Mouse (Mus musculus) limb, embryonic 10.5 days (tissue): ENCODE measurements around the gene Ppp1r7. TPM values are rescaled to one million over a fixed set of nuclear protein-coding genes. Genes with fewer than 3 reads are reported as not detected.

Experiments used
- DNase-seq: peaks from one replicate; pipeline ENCODE4 v3.0.0-alpha.2; 2017; ENCODE audit warnings: low spot score
- H3K27ac ChIP-seq: fragments of 300-500 bp; sonication (generic); 2 replicates; pipeline ENCODE4 v1.5.1; 2016; ENCODE audit warnings: mild to moderate bottlenecking
- H3K27me3 ChIP-seq: fragments of 300-500 bp; sonication (generic); 2 replicates; pipeline ENCODE4 v1.6.1; 2016; ENCODE audit warnings: low read depth, mild to moderate bottlenecking; ENCODE audit not compliant: poor library complexity, severe bottlenecking
- H3K36me3 ChIP-seq: fragments of 300-500 bp; sonication (generic); 2 replicates; pipeline ENCODE4 v1.6.1; 2016; ENCODE audit warnings: mild to moderate bottlenecking, moderate library complexity
- H3K4me1 ChIP-seq: fragments of 300-500 bp; sonication (generic); 2 replicates; pipeline ENCODE4 v1.6.1; 2016
- H3K4me3 ChIP-seq: fragments of 300-500 bp; sonication (generic); 2 replicates; pipeline ENCODE4 v1.5.1; 2016; ENCODE audit warnings: mild to moderate bottlenecking, moderate library complexity
- H3K9me3 ChIP-seq: fragments of 300-500 bp; sonication (generic); replicated peaks from 2 replicates; pipeline ENCODE4 v1.6.1; 2016; ENCODE audit warnings: mild to moderate bottlenecking
- WGBS: fragments of 180-500 bp; shearing (Covaris S2); methylation state at CpG from one replicate; pipeline ENCODE4 v1.1.7; 2016; 5-methylcytosine and 5-hydroxymethylcytosine counted together
- microRNA-seq: library from miRNA; unstranded; fragments of <30 nt; microRNA quantifications from one replicate; pipeline ENCODE4, GENCODE M21; 2017
- polyA plus RNA-seq: library from polyadenylated mRNA; unstranded; fragments of >200 nt; fragmentation: Nextera tagmentation; extraction: Ambion mirVana; gene quantifications from 2 replicates; pipeline ENCODE4 v1.2.1, GENCODE M21; 2016

The Ppp1r7 gene
- polyA plus RNA-seq, 1 experiment from 2014 or later: 77.2 TPM

GRCm38 (mm10) chr1:93362661-93363060, 20.0 kb downstream of the Ppp1r7 start:
- no peaks in the 10 kb centered on the region for H3K4me1 ChIP-seq
- no peak overlapping the region for H3K4me3 ChIP-seq
- no peak for DNase-seq
- peaks cover 98% of the 10 kb centered on the region for H3K36me3 ChIP-seq
- WGBS: 93% methylated on average over 4 of the region's 4 CpGs
- H3K9me3 ChIP-seq: no peaks in the 10 kb centered on the region
- H3K27me3 ChIP-seq: no peaks in the 10 kb centered on the region
- no peak overlapping the region for H3K27ac ChIP-seq

GRCm38 (mm10) chr1:93365641-93366040, 23.0 kb downstream of the Ppp1r7 start:
- 95% methylated on average over 6 of the region's 6 CpGs for WGBS
- no peak for DNase-seq
- no peak overlapping the region for H3K27ac ChIP-seq
- peaks cover 81% of the 10 kb centered on the region for H3K36me3 ChIP-seq
- H3K4me1 ChIP-seq: no peaks in the 10 kb centered on the region
- no peaks in the 10 kb centered on the region for H3K27me3 ChIP-seq
- H3K9me3 ChIP-seq: no peaks in the 10 kb centered on the region
- no peak overlapping the region for H3K4me3 ChIP-seq

GRCm38 (mm10) chr1:93373665-93374064, 31.0 kb downstream of the Ppp1r7 start, which contains the start of gene Ano7:
Ano7 (plus strand) TSS chr1:93373930.
- 0 out of 2 replicates have a peak, but pooled peaks cover 7% of the 10 kb centered on the region for H3K36me3 ChIP-seq
- H3K9me3 ChIP-seq: no peaks in the 10 kb centered on the region
- no peak for DNase-seq
- 74% methylated on average over 4 of the region's 4 CpGs for WGBS
- H3K27me3 ChIP-seq: no peaks in the 10 kb centered on the region
- no peaks in the 10 kb centered on the region for H3K4me1 ChIP-seq
- no peak within 1 kb of the TSS for H3K27ac ChIP-seq
- H3K4me3 ChIP-seq: no peak within 1 kb of the TSS

- Histone ChIP-seq H3K9me3 (no peaks in the 10 kb centered on the region), H3K36me3 (no peaks in the 10 kb centered on the region), H3K27me3 (no peaks in the 10 kb centered on the region), H3K4me1 (no peaks in the 10 kb centered on the region), H3K4me3 (no peak overlapping the region), H3K27ac (no peak overlapping the region)
- 76% methylated on average over 5 of the region's 5 CpGs for WGBS
- DNase-seq: no peak
Observed at GRCm38 (mm10) chr1:93377307-93377706, 34.7 kb downstream of the Ppp1r7 start.

- H3K27me3 ChIP-seq: no peaks in the 10 kb centered on the region
- no peaks in the 10 kb centered on the region for H3K4me1 ChIP-seq
- H3K27ac ChIP-seq: no peak overlapping the region
- WGBS: 79% methylated on average over 5 of the region's 5 CpGs
- H3K9me3 ChIP-seq: no peaks in the 10 kb centered on the region
- H3K36me3 ChIP-seq: no peaks in the 10 kb centered on the region
- DNase-seq: no peak
- H3K4me3 ChIP-seq: no peak overlapping the region
Observed at GRCm38 (mm10) chr1:93379117-93379516, 36.5 kb downstream of the Ppp1r7 start.

GRCm38 (mm10) chr1:93387198-93387597, 44.5 kb downstream of the Ppp1r7 start:
- H3K27me3 ChIP-seq: no peaks in the 10 kb centered on the region
- DNase-seq: no peak
- H3K9me3 ChIP-seq: no peaks in the 10 kb centered on the region
- 54% methylated on average over 2 of the region's 2 CpGs for WGBS
- no peaks in the 10 kb centered on the region for H3K36me3 ChIP-seq
- H3K4me1 ChIP-seq: no peaks in the 10 kb centered on the region
- no peak overlapping the region for H3K4me3 ChIP-seq
- no peak overlapping the region for H3K27ac ChIP-seq

- Histone ChIP-seq H3K4me3 (no peak overlapping the region), H3K9me3 (no peaks in the 10 kb centered on the region), H3K36me3 (no peaks in the 10 kb centered on the region), H3K27me3 (no peaks in the 10 kb centered on the region), H3K27ac (no peak overlapping the region), H3K4me1 (no peaks in the 10 kb centered on the region)
- DNase-seq: no peak
- 74% methylated on average over 2 of the region's 2 CpGs for WGBS
Observed at GRCm38 (mm10) chr1:93388906-93389305, 46.3 kb downstream of the Ppp1r7 start.

GRCm38 (mm10) chr1:93401191-93402052, 58.8 kb downstream of the Ppp1r7 start:
- H3K9me3 ChIP-seq: no peaks in the 10 kb centered on the region
- 15% methylated on average over 38 of the region's 38 CpGs for WGBS
- peak overlapping the region; percentile 28; the same call in 1 of the 2 replicates for H3K27ac ChIP-seq
- peak; percentile 57 for DNase-seq
- peak overlapping the region; percentile 50 for H3K4me3 ChIP-seq
- peaks cover 13% of the 10 kb centered on the region for H3K4me1 ChIP-seq
- peaks cover 10% of the 10 kb centered on the region for H3K27me3 ChIP-seq
- H3K36me3 ChIP-seq: peaks cover 12% of the 10 kb centered on the region

GRCm38 (mm10) chr1:93403403-93403802, 60.7 kb downstream of the Ppp1r7 start:
- Histone ChIP-seq H3K27ac (no peak overlapping the region), H3K9me3 (no peaks in the 10 kb centered on the region), H3K4me3 (no peak overlapping the region), H3K36me3 (peaks cover 32% of the 10 kb centered on the region), H3K27me3 (peaks cover 10% of the 10 kb centered on the region), H3K4me1 (peaks cover 20% of the 10 kb centered on the region)
- DNase-seq: no peak
- 85% methylated on average over 4 of the region's 4 CpGs for WGBS

Small RNA genes lying within 50 kb of the gene (microRNA-seq; reads per million reads assigned to microRNA genes)
- gene Mir6345 (not detected), gene Mir6902 (not detected)

Other genes starting within 250 kb of the Ppp1r7 start
- 2.2 and 4.9 TPM in 2 replicates for gene Kif1a, start 240.9 kb upstream of the Ppp1r7 start, polyA plus RNA-seq
- gene Agxt, start 207.6 kb upstream of the Ppp1r7 start, polyA plus RNA-seq: 0.11 TPM in 1 of 2 replicates, not detected in the other
- 0.74 and 1.4 TPM in 2 replicates for gene 2310007B03Rik, start 181.9 kb upstream of the Ppp1r7 start, polyA plus RNA-seq
- 0.33 and 0.34 TPM in 2 replicates for gene Crocc2, start 174.1 kb upstream of the Ppp1r7 start, polyA plus RNA-seq
- 12.0 and 27.8 TPM in 2 replicates for gene Sned1, start 107.0 kb upstream of the Ppp1r7 start, polyA plus RNA-seq
- gene Mterf4, start 36.9 kb upstream of the Ppp1r7 start, polyA plus RNA-seq: 39.4 and 44.2 TPM in 2 replicates
- gene Pask, start 628 bp downstream of the Ppp1r7 start, polyA plus RNA-seq: 29.0 and 34.7 TPM in 2 replicates
- gene Ano7, start 31.1 kb downstream of the Ppp1r7 start, polyA plus RNA-seq: 0.13 and 0.40 TPM in 2 replicates
- 120 and 134 TPM in 2 replicates for gene Hdlbp, start 136.0 kb downstream of the Ppp1r7 start, polyA plus RNA-seq
- 7.9 and 8.4 TPM in 2 replicates for gene Farp2, start 169.2 kb downstream of the Ppp1r7 start, polyA plus RNA-seq